Mouse (Mus musculus) heart, postnatal 0 days (tissue): ENCODE data around the gene Ubash3b. TPM values are rescaled to one million over a fixed set of nuclear protein-coding genes. Genes with fewer than 3 reads are reported as not detected.

Experiments
- ATAC-seq: fragments of 200-750 bp; cut with Nextera tagmentation; 2 replicates; pipeline ENCODE4 v1.8.0; 2017; ENCODE audit warnings: low read depth, moderate number of reproducible peaks, moderate library complexity; ENCODE audit not compliant: insufficient read depth
- DNase-seq: peaks from one replicate; pipeline ENCODE4 v3.0.0-alpha.2; 2016; ENCODE audit warnings: low spot score
- H3K27ac ChIP-seq: fragments of 300-500 bp; sonication (generic); 2 replicates; pipeline ENCODE4 v1.5.1; 2014; ENCODE audit warnings: low read depth, mild to moderate bottlenecking
- H3K27me3 ChIP-seq: fragments of 300-500 bp; sonication (generic); 2 replicates; pipeline ENCODE4 v1.6.1; 2014; ENCODE audit warnings: low read length, mixed read lengths; ENCODE audit not compliant: control insufficient read depth, insufficient read depth
- H3K36me3 ChIP-seq: fragments of 300-500 bp; sonication (generic); replicated peaks from 2 replicates; pipeline ENCODE4 v1.6.1; 2014; ENCODE audit warnings: low read length, mixed read lengths; ENCODE audit not compliant: control insufficient read depth, insufficient read depth
- H3K4me1 ChIP-seq: fragments of 300-500 bp; sonication (generic); 2 replicates; pipeline ENCODE4 v1.6.1; 2014; ENCODE audit warnings: antibody characterized with exemption; ENCODE audit not compliant: control insufficient read depth, insufficient read depth
- H3K4me2 ChIP-seq: fragments of 300-500 bp; sonication (generic); 2 replicates; pipeline ENCODE4 v1.6.1; 2014; ENCODE audit warnings: low read depth, mild to moderate bottlenecking, low read length, moderate library complexity
- H3K4me3 ChIP-seq: fragments of 300-500 bp; sonication (generic); 2 replicates; pipeline ENCODE4 v1.5.1; 2014; ENCODE audit warnings: low read depth, low read length
- H3K9ac ChIP-seq: fragments of 300-500 bp; sonication (generic); replicated peaks from 2 replicates; pipeline ENCODE4 v1.6.1; 2014; ENCODE audit warnings: low read depth, low read length, mixed read lengths
- H3K9me3 ChIP-seq: fragments of 300-500 bp; sonication (generic); replicated peaks from 2 replicates; pipeline ENCODE4 v1.6.1; 2016; ENCODE audit warnings: low read length; ENCODE audit not compliant: control insufficient read depth
- CTCF ChIP-seq: IDR thresholded peaks from 2 replicates; pipeline ENCODE4 v1.5.1; 2016; ENCODE audit warnings: antibody characterized with exemption, control low read depth, low read depth
- EP300 ChIP-seq: IDR thresholded peaks from 2 replicates; pipeline ENCODE4 v1.6.1; 2016; ENCODE audit warnings: antibody characterized with exemption, low read depth
- WGBS: fragments of 180-500 bp; shearing (Covaris S2); extraction: QIAGEN DNeasy Blood & Tissue Kit; methylation state at CpG from one replicate; pipeline ENCODE4 v1.1.7; 2014; 5-methylcytosine and 5-hydroxymethylcytosine counted together
- polyA plus RNA-seq: library from polyadenylated mRNA; unstranded; fragments of >200 nt; fragmentation: Nextera tagmentation; extraction: Ambion mirVana; gene quantifications from 2 replicates; pipeline ENCODE4 v1.2.1, GENCODE M21; 2015
- total RNA-seq: library from RNA; depleted of rRNA; stranded (reverse); fragments of >200 nt; gene quantifications from 2 replicates; pipeline ENCODE4 v1.2.3, GENCODE M21; 2014; ENCODE audit warnings: low replicate concordance

The Ubash3b gene
- total and polyA plus RNA-seq, 2 experiments from 2014 or later: 4.0 to 6.6 TPM

- Histone ChIP-seq H3K4me1 (no peaks in the 10 kb centered on the region; the same call in 1 of the 2 replicates), H3K36me3 (peaks cover 21% of the 10 kb centered on the region; the same call in 1 of the 2 replicates), H3K27ac (0 out of 2 replicates have a peak overlapping the region, but pooled peaks have one; percentile 0), H3K27me3 (no peaks in the 10 kb centered on the region), H3K9me3 (no peaks in the 10 kb centered on the region), H3K9ac (no peak overlapping the region), H3K4me2 (no peak overlapping the region), H3K4me3 (no peak overlapping the region)
- no peak for TF ChIP-seq CTCF
- no peak for TF ChIP-seq EP300
- ATAC-seq (no peak), DNase-seq (peak; percentile 10)
- 42% methylated on average over 3 of the region's 3 CpGs for WGBS
These were observed 120.1 kb downstream of the Ubash3b start for GRCm38 (mm10) chr9:41041404-41041803.

- H3K9me3 ChIP-seq: no peaks in the 10 kb centered on the region
- no peaks in the 10 kb centered on the region for H3K27me3 ChIP-seq
- ATAC-seq (no peak), DNase-seq (no peak)
- H3K4me3 ChIP-seq: no peak overlapping the region
- no peak overlapping the region for H3K9ac ChIP-seq
- no peak overlapping the region for H3K27ac ChIP-seq
- no peak overlapping the region for H3K4me2 ChIP-seq
- whole genome bisulfite sequencing: 80% methylated on average over 9 of the region's 9 CpGs
- H3K4me1 ChIP-seq: no peaks in the 10 kb centered on the region; the same call in 1 of the 2 replicates
- peaks cover 24% of the 10 kb centered on the region for H3K36me3 ChIP-seq
- TF ChIP-seq EP300 (no peak), CTCF (no peak)
These were observed 123.3 kb downstream of the Ubash3b start for GRCm38 (mm10) chr9:41038150-41038664.

GRCm38 (mm10) chr9:41031590-41032489, 129.7 kb downstream of the Ubash3b start:
- Histone ChIP-seq H3K9me3 (no peaks in the 10 kb centered on the region), H3K4me3 (no peak overlapping the region), H3K4me2 (no peak overlapping the region), H3K4me1 (no peaks in the 10 kb centered on the region), H3K27ac (no peak overlapping the region), H3K36me3 (peaks cover 6% of the 10 kb centered on the region; the same call in 1 of the 2 replicates), H3K27me3 (no peaks in the 10 kb centered on the region), H3K9ac (no peak overlapping the region)
- no peak for DNase-seq
- WGBS: 36% methylated on average over 18 of the region's 18 CpGs
- TF ChIP-seq EP300 (no peak), CTCF (no peak)
- ATAC-seq: no peak

GRCm38 (mm10) chr9:41029827-41030226, 131.7 kb downstream of the Ubash3b start:
- no peaks in the 10 kb centered on the region for H3K4me1 ChIP-seq
- H3K27ac ChIP-seq: no peak overlapping the region
- no peak overlapping the region for H3K4me3 ChIP-seq
- H3K9me3 ChIP-seq: no peaks in the 10 kb centered on the region
- no peaks in the 10 kb centered on the region for H3K27me3 ChIP-seq
- no peaks in the 10 kb centered on the region; the same call in 1 of the 2 replicates for H3K36me3 ChIP-seq
- ATAC-seq (no peak), DNase-seq (no peak)
- peak; percentile 32; the same call in 1 of the 2 replicates for TF ChIP-seq CTCF
- no peak for TF ChIP-seq EP300
- no peak overlapping the region for H3K4me2 ChIP-seq
- no peak overlapping the region for H3K9ac ChIP-seq
- WGBS: 73% methylated on average over 6 of the region's 6 CpGs

GRCm38 (mm10) chr9:41028470-41028869, 133.0 kb downstream of the Ubash3b start:
- Histone ChIP-seq H3K36me3 (peaks cover under 1% of the 10 kb centered on the region; the same call in 1 of the 2 replicates), H3K27me3 (no peaks in the 10 kb centered on the region), H3K4me1 (no peaks in the 10 kb centered on the region), H3K9ac (no peak overlapping the region), H3K4me3 (no peak overlapping the region), H3K27ac (no peak overlapping the region), H3K4me2 (no peak overlapping the region), H3K9me3 (no peaks in the 10 kb centered on the region)
- WGBS: 47% methylated on average over 5 of the region's 5 CpGs
- ATAC-seq (no peak), DNase-seq (peak; percentile 27)
- TF ChIP-seq CTCF (peak; percentile 44), EP300 (no peak)
